In genomic region chr2:65288696-65289095, GRCm38 (mm10) we compare ENCODE assay signal across 34 mouse cellular contexts.
"Had no signal": no experiment of that assay in that cellular context is flagged by ENCODE, and none has a peak within 500 bp of the region (broad histone marks: within the 10 kb centered on the region; RNA-seq: fewer than 3 reads in every experiment).

No protein-coding gene starts in this region.

- ATAC-seq: hindbrain, embryonic 16.5 days; hindbrain, postnatal 0 days; inflammation-experienced regulatory T-cells, adult 6 months; intestine, embryonic 15.5 days; intestine, embryonic 16.5 days; intestine, postnatal 0 days had no signal

- H3K4me3 ChIP-seq: heart, embryonic 10.5 days; heart, embryonic 12.5 days; heart, embryonic 13.5 days; heart, embryonic 15.5 days; hindbrain, embryonic 10.5 days; hindbrain, embryonic 12.5 days; hindbrain, embryonic 13.5 days; hindbrain, embryonic 15.5 days; intestine, embryonic 15.5 days; kidney, embryonic 15.5 days; layer of hippocampus, adult 2 months had no signal

- DNase-seq: heart, postnatal 14 days; heart, postnatal 36 days; heart, postnatal 4 days; kidney, adult 11 months; kidney, adult 18-20 months; kidney, adult 2 months; kidney, adult 8-10 months; kidney, adult 9 months; kidney, postnatal 10 days; kidney, postnatal 14 days; kidney, postnatal 25 days; kidney, postnatal 36 days; kidney, postnatal 4 days; layer of hippocampus, adult 9-11 months; layer of hippocampus, postnatal 36 days had no signal

- H3K4me2 ChIP-seq: heart, embryonic 11.5 days; heart, embryonic 12.5 days; heart, embryonic 13.5 days; heart, embryonic 15.5 days; hindbrain, embryonic 12.5 days; hindbrain, embryonic 13.5 days; hindbrain, embryonic 14.5 days; hindbrain, embryonic 15.5 days; intestine, embryonic 15.5 days; kidney, embryonic 15.5 days had no signal

- H3K36me3 ChIP-seq: heart, embryonic 10.5 days; heart, embryonic 12.5 days; heart, embryonic 13.5 days; heart, embryonic 15.5 days; hindbrain, embryonic 10.5 days; hindbrain, embryonic 12.5 days; hindbrain, embryonic 13.5 days; hindbrain, embryonic 15.5 days; intestine, embryonic 15.5 days; kidney, embryonic 15.5 days had no signal

- H3K4me1 ChIP-seq: heart, embryonic 12.5 days; heart, embryonic 15.5 days; hindbrain, embryonic 12.5 days; hindbrain, embryonic 15.5 days; intestine, embryonic 15.5 days had no signal

- H3K27ac ChIP-seq: heart, embryonic 10.5 days; heart, embryonic 13.5 days; heart, embryonic 15.5 days; hindbrain, embryonic 10.5 days; hindbrain, embryonic 12.5 days; hindbrain, embryonic 13.5 days; hindbrain, embryonic 14.5 days; hindbrain, embryonic 15.5 days; hindbrain, postnatal 0 days; intestine, embryonic 15.5 days; kidney, embryonic 15.5 days; kidney, postnatal 0 days; layer of hippocampus, adult 2 months had no signal

- H3K27me3 ChIP-seq: heart, embryonic 12.5 days; heart, embryonic 13.5 days; heart, embryonic 15.5 days; hindbrain, embryonic 12.5 days; hindbrain, embryonic 13.5 days; hindbrain, embryonic 15.5 days; intestine, embryonic 15.5 days; kidney, embryonic 15.5 days had no signal

- H3K9me3 ChIP-seq: heart, embryonic 10.5 days; heart, embryonic 12.5 days; heart, embryonic 13.5 days; heart, embryonic 15.5 days; hindbrain, embryonic 10.5 days; hindbrain, embryonic 12.5 days; hindbrain, embryonic 13.5 days; hindbrain, embryonic 15.5 days; intestine, embryonic 15.5 days; kidney, embryonic 15.5 days had no signal

- H3K9ac ChIP-seq: heart, embryonic 12.5 days; heart, embryonic 13.5 days; heart, embryonic 15.5 days; hindbrain, embryonic 12.5 days; hindbrain, embryonic 13.5 days; hindbrain, embryonic 14.5 days; hindbrain, embryonic 15.5 days; intestine, embryonic 15.5 days; kidney, embryonic 15.5 days had no signal
